Mouse (Mus musculus): ENCODE measurements around the gene Chtf18. TPM values are rescaled to one million over a fixed set of nuclear protein-coding genes. Genes with fewer than 3 reads are reported as not detected.

Gene Chtf18
- polyA plus RNA-seq, 1 experiment: 39.4 TPM

DNA sequence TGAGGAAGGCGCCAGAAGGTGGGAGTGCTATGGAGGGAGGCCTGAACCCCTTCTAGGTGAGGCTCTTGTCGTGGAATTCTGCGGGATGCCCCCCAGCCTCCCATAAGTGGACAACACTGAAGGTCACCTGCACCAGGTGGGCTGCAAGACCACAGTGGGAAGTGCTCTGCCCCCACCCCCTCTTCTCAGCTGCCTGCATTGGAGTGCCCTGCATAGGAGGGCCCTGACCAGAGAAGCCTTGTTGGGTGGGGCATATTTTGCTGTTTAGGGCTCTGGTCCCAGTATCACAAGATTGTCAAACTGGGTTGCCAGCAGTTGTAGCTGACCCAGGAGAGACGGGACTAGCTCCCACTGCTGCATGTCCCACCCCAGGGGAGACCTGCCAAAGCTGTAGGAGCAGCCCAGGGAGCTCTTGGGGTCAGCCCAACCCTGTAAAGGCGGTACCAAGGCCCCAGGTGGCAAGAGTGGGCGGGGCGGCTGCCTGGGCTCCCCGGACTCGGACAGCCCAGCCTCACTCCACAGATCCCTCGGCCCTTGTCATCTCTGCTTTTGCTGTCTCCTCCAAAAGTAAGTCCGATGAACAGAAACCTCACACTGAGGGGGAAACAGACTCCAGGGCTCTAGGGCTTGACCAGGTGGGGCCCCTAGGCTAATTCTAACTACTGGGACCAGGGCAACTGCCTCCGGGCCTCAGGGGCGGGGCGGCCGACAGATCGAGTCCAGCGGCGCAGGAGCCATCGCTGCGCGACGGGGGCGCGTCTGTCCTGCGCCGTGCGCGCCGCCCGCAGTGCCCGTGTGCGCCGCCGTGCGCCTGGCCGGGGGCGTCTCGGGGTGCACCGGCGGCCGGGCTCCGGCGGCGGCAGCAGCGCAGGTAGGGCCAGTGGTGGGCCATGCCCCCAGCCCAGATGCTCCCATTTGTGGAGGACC lies 10.2 kb downstream of the Chtf18 start, which contains the start of gene Gng13:
Gng13 (plus strand) TSS at position 461 of the 927 bp plus-strand sequence.
- peak within 1 kb of the TSS; percentile 51 for H3K4me3 ChIP-seq (ENCODE audit: low read depth, low read length)
- TF ChIP-seq EP300 (IDR thresholded peaks at IDR 0.05; ENCODE audit: insufficient read depth, low read depth, low read length) (no peak), POLR2A (IDR thresholded peaks at IDR 0.05; ENCODE audit: insufficient read depth, low read length) (no peak), CTCF (IDR thresholded peaks at IDR 0.05; ENCODE audit: low read depth, low read length) (no peak)
- H3K9me3 ChIP-seq (replicated peaks; ENCODE audit: control insufficient read depth, insufficient read depth, low read length, poor library complexity, severe bottlenecking): no peaks in the 10 kb centered on the region
- peaks cover 10% of the 10 kb centered on the region for H3K4me1 ChIP-seq (ENCODE audit: control insufficient read depth, insufficient read depth, low read length)
- no peaks in the 10 kb centered on the region for H3K27me3 ChIP-seq (ENCODE audit: control insufficient read depth, insufficient read depth, low read length, poor library complexity, severe bottlenecking)
- H3K36me3 ChIP-seq (ENCODE audit: control insufficient read depth, insufficient read depth, low read length, poor library complexity, severe bottlenecking): peaks cover 20% of the 10 kb centered on the region
- H3K9ac ChIP-seq (ENCODE audit: low read depth, poor library complexity, severe bottlenecking): peak within 1 kb of the TSS; percentile 49
- no peak within 1 kb of the TSS for H3K27ac ChIP-seq (ENCODE audit: insufficient read depth, low read length)

DNA sequence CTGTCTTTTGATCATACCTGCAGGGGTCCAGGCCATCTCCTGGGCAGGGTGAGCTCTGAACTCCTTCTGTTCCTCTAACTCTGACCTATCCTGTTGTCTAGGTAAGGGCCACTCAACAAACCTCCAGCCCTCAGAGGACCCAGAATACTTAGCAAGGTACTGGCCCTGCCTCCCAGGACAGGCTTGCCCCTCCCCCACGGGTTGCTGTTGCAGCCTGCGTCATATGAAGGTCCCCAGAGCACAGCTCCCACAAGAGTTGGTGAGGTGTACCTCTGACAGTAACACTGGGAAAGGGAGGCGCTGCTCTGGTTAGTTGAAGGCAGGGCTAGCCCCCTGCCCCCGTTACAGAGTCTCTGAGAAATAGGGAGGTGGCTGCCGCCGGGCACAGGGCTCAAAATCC lies 11.1 kb downstream of the Chtf18 start:
- peaks cover 10% of the 10 kb centered on the region for H3K4me1 ChIP-seq (ENCODE audit: control insufficient read depth, insufficient read depth, low read length)
- H3K27ac ChIP-seq (ENCODE audit: insufficient read depth, low read length): no peak overlapping the region
- TF ChIP-seq POLR2A (IDR thresholded peaks at IDR 0.05; ENCODE audit: insufficient read depth, low read length): no peak
- TF ChIP-seq EP300 (IDR thresholded peaks at IDR 0.05; ENCODE audit: insufficient read depth, low read depth, low read length): no peak
- no peak for TF ChIP-seq CTCF (IDR thresholded peaks at IDR 0.05; ENCODE audit: low read depth, low read length)
- H3K4me3 ChIP-seq (ENCODE audit: low read depth, low read length): no peak overlapping the region
- peaks cover 14% of the 10 kb centered on the region for H3K36me3 ChIP-seq (ENCODE audit: control insufficient read depth, insufficient read depth, low read length, poor library complexity, severe bottlenecking)
- 0 out of 2 replicates have a peak overlapping the region, but pooled peaks have one; percentile 49 for H3K9ac ChIP-seq (ENCODE audit: low read depth, poor library complexity, severe bottlenecking)
- H3K9me3 ChIP-seq (replicated peaks; ENCODE audit: control insufficient read depth, insufficient read depth, low read length, poor library complexity, severe bottlenecking): no peaks in the 10 kb centered on the region
- no peaks in the 10 kb centered on the region for H3K27me3 ChIP-seq (ENCODE audit: control insufficient read depth, insufficient read depth, low read length, poor library complexity, severe bottlenecking)

DNA sequence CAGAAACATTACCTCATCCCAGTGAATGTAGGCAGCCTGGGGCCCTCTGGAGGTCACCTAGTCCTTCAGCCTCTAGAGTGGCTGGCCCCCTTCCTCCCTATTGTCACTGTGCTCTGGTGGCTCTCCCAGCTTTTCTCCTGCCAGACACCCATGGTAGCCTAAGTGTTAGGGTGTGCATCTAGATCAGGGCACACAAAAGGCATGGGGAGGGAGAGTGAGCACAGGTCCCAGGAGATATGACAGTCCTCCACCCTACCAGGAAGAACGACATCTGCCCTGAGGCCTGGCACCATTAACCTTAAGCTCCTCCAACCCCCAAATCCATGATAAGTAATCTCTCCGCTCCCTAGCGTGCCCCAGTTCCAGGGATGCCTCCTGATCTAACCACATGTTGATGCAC lies 11.6 kb downstream of the Chtf18 start:
- H3K36me3 ChIP-seq (ENCODE audit: control insufficient read depth, insufficient read depth, low read length, poor library complexity, severe bottlenecking): peaks cover 10% of the 10 kb centered on the region
- no peaks in the 10 kb centered on the region for H3K9me3 ChIP-seq (replicated peaks; ENCODE audit: control insufficient read depth, insufficient read depth, low read length, poor library complexity, severe bottlenecking)
- H3K9ac ChIP-seq (ENCODE audit: low read depth, poor library complexity, severe bottlenecking): no peak overlapping the region
- no peak overlapping the region for H3K4me3 ChIP-seq (ENCODE audit: low read depth, low read length)
- peaks cover 10% of the 10 kb centered on the region for H3K4me1 ChIP-seq (ENCODE audit: control insufficient read depth, insufficient read depth, low read length)
- TF ChIP-seq CTCF (IDR thresholded peaks at IDR 0.05; ENCODE audit: low read depth, low read length): no peak
- no peak for TF ChIP-seq EP300 (IDR thresholded peaks at IDR 0.05; ENCODE audit: insufficient read depth, low read depth, low read length)
- no peak for TF ChIP-seq POLR2A (IDR thresholded peaks at IDR 0.05; ENCODE audit: insufficient read depth, low read length)
- no peak overlapping the region for H3K27ac ChIP-seq (ENCODE audit: insufficient read depth, low read length)
- H3K27me3 ChIP-seq (ENCODE audit: control insufficient read depth, insufficient read depth, low read length, poor library complexity, severe bottlenecking): no peaks in the 10 kb centered on the region

GRCm38 (mm10) chr17:25711136-25711535 lies 16.1 kb downstream of the Chtf18 start:
- H3K36me3 ChIP-seq (ENCODE audit: control insufficient read depth, insufficient read depth, low read length, poor library complexity, severe bottlenecking): no peaks in the 10 kb centered on the region
- H3K9me3 ChIP-seq (replicated peaks; ENCODE audit: control insufficient read depth, insufficient read depth, low read length, poor library complexity, severe bottlenecking): peaks cover 13% of the 10 kb centered on the region
- TF ChIP-seq CTCF (IDR thresholded peaks at IDR 0.05; ENCODE audit: low read depth, low read length) (no peak), POLR2A (IDR thresholded peaks at IDR 0.05; ENCODE audit: insufficient read depth, low read length) (no peak), EP300 (IDR thresholded peaks at IDR 0.05; ENCODE audit: insufficient read depth, low read depth, low read length) (no peak)
- no peak overlapping the region for H3K9ac ChIP-seq (ENCODE audit: low read depth, poor library complexity, severe bottlenecking)
- no peaks in the 10 kb centered on the region for H3K27me3 ChIP-seq (ENCODE audit: control insufficient read depth, insufficient read depth, low read length, poor library complexity, severe bottlenecking)
- peaks cover 9% of the 10 kb centered on the region for H3K4me1 ChIP-seq (ENCODE audit: control insufficient read depth, insufficient read depth, low read length)
- H3K27ac ChIP-seq (ENCODE audit: insufficient read depth, low read length): no peak overlapping the region
- H3K4me3 ChIP-seq (ENCODE audit: low read depth, low read length): no peak overlapping the region

DNA sequence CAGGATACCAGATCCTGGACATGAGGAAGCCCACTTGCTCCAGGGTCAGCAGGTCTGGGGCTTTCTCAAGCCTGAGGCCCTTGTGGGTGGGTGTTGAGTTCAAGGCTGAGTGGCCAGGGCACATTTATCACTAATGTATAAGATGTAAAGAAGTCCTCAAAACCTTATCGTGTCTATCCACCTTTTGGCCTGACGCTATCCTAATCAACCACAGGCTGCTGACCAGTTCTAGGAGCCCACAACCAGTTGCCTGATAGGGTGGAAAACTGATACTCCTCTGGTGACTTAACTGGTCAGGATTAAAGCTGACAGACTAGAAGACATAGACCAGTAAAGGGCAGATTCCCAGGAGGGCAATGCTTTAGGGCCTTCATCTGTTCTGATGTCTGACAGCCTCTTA lies 17.2 kb downstream of the Chtf18 start:
- Histone ChIP-seq H3K4me1 (ENCODE audit: control insufficient read depth, insufficient read depth, low read length) (no peaks in the 10 kb centered on the region), H3K27ac (ENCODE audit: insufficient read depth, low read length) (no peak overlapping the region), H3K36me3 (ENCODE audit: control insufficient read depth, insufficient read depth, low read length, poor library complexity, severe bottlenecking) (no peaks in the 10 kb centered on the region), H3K9ac (ENCODE audit: low read depth, poor library complexity, severe bottlenecking) (no peak overlapping the region), H3K27me3 (ENCODE audit: control insufficient read depth, insufficient read depth, low read length, poor library complexity, severe bottlenecking) (no peaks in the 10 kb centered on the region), H3K9me3 (replicated peaks; ENCODE audit: control insufficient read depth, insufficient read depth, low read length, poor library complexity, severe bottlenecking) (peaks cover 13% of the 10 kb centered on the region), H3K4me3 (ENCODE audit: low read depth, low read length) (no peak overlapping the region)
- TF ChIP-seq EP300 (IDR thresholded peaks at IDR 0.05; ENCODE audit: insufficient read depth, low read depth, low read length) (no peak), CTCF (IDR thresholded peaks at IDR 0.05; ENCODE audit: low read depth, low read length) (no peak), POLR2A (IDR thresholded peaks at IDR 0.05; ENCODE audit: insufficient read depth, low read length) (no peak)

All from ES-Bruce4 (cell line).